Mouse (Mus musculus) left cerebral cortex, postnatal 4 days (tissue): ENCODE data around the gene Sobp. TPM values are rescaled to one million over a fixed set of nuclear protein-coding genes. Genes with fewer than 3 reads are reported as not detected.

ENCODE experiments used
- DNase-seq: peaks from one replicate; pipeline ENCODE4 v3.0.0-alpha.2; 2022
- intact Hi-C: fragments of 180-260 bp; cut with DNase I; formaldehyde crosslinking; loops from one replicate; pipeline ENCODE4 v1.15.1; 2025
- total RNA-seq, 2 experiments: library from RNA; stranded (reverse); gene quantifications; 2 replicates each; pipeline ENCODE4 v1.2.3; 2021

Gene Sobp
- total RNA-seq, 2 experiments from 2014 or later: 130 to 133 TPM

DNA sequence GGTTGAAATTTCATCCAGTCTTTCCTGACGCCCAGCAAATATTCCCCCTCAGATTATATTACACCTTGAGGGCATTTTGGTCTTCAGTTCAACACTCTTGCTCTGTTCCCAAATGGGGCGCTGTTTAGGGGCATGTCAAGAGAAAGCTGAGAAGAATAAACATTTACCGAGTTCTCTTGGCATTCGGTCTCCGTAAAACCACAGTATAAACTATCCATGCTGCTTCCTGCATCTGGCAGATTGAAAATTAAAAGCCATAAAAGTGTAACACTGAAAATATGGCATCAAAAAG lies 170.9 kb downstream of the Sobp start:
- no peak for DNase-seq
- intact Hi-C loops: no loop called here

GRCm38 (mm10) chr10:43002721-43003465 lies 171.4 kb downstream of the Sobp start:
- intact Hi-C loops: no loop called here
- no peak for DNase-seq

DNA sequence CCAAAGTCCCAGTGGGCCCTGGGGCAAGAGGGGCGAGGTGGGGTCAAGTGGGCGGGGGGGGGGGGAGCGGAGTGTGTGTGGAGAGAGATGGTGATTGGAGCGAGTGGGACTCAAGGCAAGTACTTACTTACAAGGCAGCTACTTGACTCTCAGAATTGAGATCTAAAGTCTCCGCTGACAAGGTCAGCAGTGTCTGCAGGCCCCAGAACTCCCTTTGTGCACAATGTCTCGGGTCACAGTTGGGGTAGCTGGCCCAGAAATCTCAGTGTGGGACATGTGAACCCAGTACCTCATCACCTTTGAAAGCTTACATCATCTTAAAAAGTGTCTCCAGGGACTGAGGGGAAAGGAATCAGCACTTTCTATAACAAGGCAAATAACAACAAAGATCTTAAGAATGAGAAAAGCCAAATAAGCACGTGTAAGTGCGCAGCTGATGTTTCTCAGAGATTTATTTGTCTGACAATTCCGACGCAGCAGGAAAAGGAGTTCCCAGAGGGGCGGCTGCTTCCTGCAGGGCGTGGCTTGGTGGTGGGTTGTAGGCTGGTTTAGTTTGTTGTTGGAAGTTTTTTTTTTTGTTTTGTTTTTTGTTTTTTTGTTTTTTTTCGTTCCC lies 172.2 kb downstream of the Sobp start:
- DNase-seq: no peak
- intact Hi-C loops: no loop called here

GRCm38 (mm10) chr10:43001433-43001832 lies 172.9 kb downstream of the Sobp start:
- intact Hi-C loops: no loop called here
- DNase-seq: no peak

- no peak for DNase-seq
- intact Hi-C loops: no loop called here
These were observed 175.0 kb downstream of the Sobp start for GRCm38 (mm10) chr10:42999324-42999723.

- no peak for DNase-seq
- intact Hi-C loops: no loop called here
These were observed 177.1 kb downstream of the Sobp start for GRCm38 (mm10) chr10:42997278-42997677.

- no peak for DNase-seq
- intact Hi-C loops: no loop called here
These were observed 178.8 kb downstream of the Sobp start for GRCm38 (mm10) chr10:42995484-42995895.

DNA sequence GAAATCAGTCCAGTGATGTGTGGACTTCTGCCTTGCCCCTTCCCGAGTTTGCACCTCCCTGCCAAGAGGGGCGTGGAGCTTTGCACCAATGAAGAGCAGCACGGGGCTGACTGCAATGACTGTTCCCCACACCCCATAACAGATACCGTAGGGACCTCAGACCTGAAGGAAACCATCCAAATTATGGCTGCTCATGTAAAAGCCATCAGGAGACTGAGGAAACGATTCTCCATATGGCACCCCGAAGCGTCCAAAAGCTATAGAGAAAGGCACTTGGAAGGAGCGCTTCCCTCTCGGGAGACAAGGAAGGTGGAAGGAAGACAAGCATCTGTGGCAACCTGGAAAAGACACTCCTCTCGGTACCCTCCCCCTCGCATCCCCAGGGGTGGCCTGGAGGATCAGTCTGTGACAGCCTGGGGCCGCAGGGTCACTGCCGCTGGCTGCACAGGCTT lies 180.0 kb downstream of the Sobp start:
- peak; percentile 45 for DNase-seq
- intact Hi-C loops: no loop called here

DNA sequence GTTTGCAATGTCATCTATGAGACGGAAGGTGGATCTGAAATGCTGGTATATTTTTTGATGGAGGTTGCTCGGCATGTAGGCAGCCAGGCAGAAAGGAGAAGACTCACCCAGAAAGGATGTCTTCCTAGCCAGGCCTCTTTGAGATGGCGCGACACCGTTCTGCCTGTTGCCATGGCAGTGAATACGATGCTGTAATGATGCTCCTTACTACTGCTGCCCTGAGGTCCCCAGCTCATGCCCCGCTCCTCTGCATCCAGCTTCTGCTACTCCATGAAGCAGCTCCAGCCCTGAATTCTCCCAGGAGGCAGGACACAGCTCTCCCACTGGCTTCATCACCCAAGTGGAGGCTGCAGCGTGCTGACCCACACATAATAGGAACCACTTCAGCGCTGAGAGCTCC lies 183.3 kb downstream of the Sobp start:
- intact Hi-C loops: no loop called here
- DNase-seq: no peak

DNA sequence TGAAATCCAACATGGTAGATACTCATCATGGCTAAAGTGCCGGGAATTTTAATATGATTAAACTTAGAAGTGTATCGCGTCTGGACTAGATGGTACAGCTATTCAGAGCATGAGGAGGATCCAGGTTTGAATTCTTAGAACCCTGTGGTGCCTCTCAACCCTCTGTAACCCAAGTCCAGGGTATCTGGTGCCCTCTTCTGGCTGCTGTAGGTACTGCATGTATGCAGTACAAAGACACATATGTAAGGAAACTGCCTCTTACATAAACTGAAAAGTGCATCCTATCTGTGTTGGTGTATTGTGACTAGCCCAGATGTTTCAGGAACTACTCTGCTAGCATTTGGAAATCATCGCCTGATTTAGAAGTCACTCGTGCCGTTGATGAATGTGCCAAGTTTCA lies 184.4 kb downstream of the Sobp start:
- intact Hi-C loops: no loop called here
- DNase-seq: peak; percentile 65

GRCm38 (mm10) chr10:42988627-42989026 lies 185.7 kb downstream of the Sobp start:
- no peak for DNase-seq
- intact Hi-C loops: no loop called here

DNA sequence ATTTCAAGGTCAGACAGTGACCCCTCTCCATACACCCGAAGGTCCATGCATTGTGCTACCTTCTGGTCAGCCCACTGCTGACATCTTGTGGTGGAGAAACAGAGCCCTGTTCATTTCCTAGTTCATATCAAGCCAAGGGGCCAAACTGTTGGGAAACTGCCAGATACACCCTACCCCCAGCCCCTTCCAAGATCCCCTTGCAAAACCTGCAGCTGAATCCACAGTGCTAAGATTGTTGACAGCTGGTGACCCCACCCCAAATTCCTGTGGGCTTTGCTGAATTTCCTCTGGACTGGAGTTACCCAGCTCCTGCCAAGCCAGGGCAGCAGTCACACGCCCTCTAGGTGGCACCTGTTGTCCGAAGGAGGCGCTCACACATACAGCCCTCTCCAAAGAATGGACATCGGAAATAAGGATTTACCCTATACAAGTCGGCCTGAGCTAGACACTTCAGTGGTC lies 186.7 kb downstream of the Sobp start:
- intact Hi-C loops: no loop called here
- DNase-seq: peak; percentile 47

- intact Hi-C loops: no loop called here
- DNase-seq: no peak
These were observed 189.4 kb downstream of the Sobp start for GRCm38 (mm10) chr10:42984886-42985285.

DNA sequence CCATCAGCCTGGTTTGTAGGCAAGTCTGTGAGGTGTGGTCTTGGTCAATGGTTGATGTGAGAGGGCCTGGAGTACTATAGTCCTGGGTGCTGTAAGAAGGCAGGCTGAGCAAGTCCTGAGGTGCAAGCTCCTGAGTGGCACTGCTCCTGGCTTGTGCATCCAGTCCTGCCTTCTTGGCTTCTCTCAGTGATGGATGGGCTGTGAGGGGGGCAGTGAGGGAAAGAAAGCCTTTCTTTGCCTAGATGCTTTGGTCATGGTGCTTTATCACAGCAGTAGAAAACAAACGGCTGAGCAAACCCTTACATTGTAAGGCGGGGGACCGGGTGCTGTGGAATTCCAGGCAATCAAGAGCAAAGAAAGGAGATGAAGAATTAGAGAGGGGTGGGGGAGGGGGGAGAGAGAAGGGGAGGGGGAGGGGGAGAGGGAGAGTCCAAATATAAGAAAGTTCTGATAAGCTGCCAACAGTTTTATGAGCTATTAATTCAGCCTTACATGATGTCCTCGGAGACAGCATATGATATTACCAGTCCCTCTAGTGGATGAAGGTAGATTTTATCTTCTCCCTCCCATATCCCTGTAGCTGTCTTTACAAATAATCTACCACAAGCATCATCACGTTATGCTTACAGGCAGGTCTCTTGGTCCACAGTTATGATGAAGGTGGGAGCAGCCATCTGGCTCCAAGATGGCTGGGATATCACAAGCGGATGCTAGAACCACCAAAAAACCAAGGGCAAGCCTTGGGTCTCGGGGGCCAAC lies 193.2 kb downstream of the Sobp start:
- intact Hi-C loops: no loop called here
- no peak for DNase-seq

DNA sequence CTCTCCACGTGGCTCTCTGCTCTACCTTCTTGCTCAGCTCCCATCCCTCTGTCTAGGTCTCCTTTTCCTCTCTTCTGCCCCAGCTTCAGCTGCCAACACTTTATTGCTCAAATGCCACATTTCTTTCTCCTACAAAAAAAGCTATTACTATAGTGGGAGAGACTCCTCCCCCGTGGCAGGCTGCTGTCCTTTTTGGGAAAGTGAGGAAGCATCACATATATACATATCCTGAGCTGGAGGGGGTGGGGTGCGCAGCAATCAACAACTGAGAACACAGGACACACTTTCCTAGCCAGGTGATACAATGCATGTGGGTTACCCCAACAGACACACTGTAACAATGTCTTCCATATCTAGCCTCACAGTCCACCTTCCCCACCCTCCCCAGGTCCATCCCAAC lies 196.0 kb downstream of the Sobp start:
- intact Hi-C loops: no loop called here
- no peak for DNase-seq

DNA sequence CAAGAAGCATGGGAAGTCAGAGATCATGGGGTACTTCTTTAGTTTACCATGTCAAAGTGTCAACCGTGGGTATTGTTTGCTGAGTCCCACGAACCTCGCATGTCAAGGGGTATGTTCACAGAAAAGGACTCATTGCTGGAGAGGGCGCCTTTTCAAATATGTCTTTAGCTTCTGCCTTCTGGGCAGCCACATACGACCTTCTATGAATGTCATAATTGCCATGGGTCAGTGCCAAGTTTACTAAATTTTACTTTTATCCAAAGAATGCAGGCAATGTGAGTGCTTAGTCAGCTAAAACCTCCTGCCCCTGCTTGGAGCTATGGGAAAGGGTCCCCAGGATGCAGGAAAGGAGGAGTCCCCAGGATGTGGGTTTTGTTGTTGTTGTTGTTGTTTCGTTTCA lies 197.8 kb downstream of the Sobp start:
- no peak for DNase-seq

DNA sequence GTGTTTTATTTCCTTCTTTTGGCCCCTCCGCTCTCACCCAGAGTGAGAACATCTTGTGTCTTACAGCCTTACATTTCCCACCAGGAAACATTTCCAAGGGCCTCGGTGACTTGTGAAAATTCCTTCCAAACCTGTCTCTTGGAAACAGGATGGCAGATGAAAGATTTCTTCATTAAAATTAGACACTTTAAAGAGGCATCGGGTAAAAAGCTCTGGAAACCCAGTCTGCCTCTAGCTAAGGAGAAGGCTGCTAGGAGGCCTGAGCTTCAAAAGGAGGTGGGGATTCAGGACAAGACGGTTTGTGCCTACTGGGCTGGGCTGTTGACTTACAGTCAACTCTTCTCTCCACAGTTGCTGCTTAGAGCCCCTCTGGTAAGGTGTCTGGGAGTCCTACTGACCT lies 200.8 kb downstream of the Sobp start:
- intact Hi-C loops: no loop called here
- DNase-seq: no peak

More for the DNA sequence above, 197.8 kb downstream of the Sobp start:
- intact Hi-C loops: no loop called here

GRCm38 (mm10) chr10:42972504-42973172 lies 201.7 kb downstream of the Sobp start:
- intact Hi-C loops: no loop called here

DNA sequence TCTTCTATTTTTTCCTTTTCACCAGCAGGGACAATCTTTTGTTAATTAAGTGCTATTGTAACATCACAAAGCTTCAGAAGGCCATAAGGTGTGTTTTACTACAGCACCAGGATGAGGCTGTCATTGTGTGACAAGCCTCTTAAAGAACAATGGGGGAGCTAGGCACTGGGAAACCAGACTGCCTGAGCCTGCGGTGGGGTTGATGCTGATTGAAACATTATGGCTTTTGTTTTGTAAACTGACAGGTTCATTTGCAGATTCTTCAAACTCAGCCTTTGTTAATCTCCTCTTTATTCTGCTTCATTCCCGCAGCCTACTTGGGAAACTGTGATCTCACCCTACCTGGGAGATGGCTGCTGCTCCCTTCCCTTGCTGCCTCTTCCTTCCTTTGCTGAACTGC lies 206.0 kb downstream of the Sobp start:
- intact Hi-C loops: loop anchor here (10.0 kb wide), 1 partner anchor 206 kb away; the partner anchor contains the start of genes 9030612E09Rik and Sobp
- no peak for DNase-seq

More at GRCm38 (mm10) chr10:42972504-42973172, 201.7 kb downstream of the Sobp start:
- peak; percentile 86 for DNase-seq

- no peak for DNase-seq
- intact Hi-C loops: loop anchor here (10.0 kb wide), 1 partner anchor 212 kb away; the partner anchor contains the start of genes 9030612E09Rik and Sobp
These were observed 211.3 kb downstream of the Sobp start for GRCm38 (mm10) chr10:42963061-42963460.

DNA sequence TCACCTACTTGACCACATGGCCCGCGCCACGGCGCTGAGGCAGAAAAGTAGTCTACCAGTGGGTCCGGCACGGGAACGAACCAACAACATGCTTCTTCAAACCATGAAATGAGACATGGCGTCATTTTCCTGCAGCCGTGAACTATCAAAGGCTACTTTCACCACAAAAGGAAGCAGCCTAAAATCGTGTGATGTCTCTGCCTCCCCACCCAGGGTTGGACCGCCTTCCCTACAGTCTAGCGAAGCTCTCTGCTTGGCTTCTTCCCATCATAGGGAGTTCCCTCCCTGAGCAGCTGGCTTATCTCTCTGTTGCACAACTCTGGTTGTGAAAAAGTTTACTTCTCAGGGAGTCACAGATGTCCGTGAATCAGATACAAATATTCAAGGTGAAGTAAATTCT lies 211.7 kb downstream of the Sobp start:
- intact Hi-C loops: loop anchor here (10.0 kb wide), 1 partner anchor 212 kb away; the partner anchor contains the start of genes 9030612E09Rik and Sobp
- DNase-seq: no peak
